13 mouse cellular contexts compared by ENCODE assay signal in the genomic region with DNA sequence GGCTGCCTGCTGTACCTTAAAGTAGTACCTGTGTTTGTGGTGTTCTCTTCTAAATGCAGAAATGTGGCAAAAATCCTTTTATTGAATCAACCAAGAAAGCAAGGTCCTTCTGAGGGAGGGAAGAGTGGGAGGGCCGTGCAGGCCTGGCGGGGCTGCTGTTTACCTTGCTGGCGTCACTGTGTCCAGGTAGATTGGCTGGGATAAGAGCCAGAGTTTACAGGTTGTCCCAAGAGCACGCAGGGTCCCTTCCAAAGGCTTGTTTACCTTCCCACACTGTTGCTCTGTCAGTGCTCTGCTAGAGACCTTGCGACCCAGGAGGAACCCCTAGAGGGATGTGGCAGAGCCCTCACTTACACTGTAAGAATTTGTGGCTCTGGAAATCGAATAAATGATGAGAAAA.
"Had no signal": no experiment of that assay in that cellular context is flagged by ENCODE, and none has a peak within 500 bp of the region (broad histone marks: within the 10 kb centered on the region; RNA-seq: fewer than 3 reads in every experiment).

No protein-coding gene starts in this region.

- DNase-seq: layer of hippocampus, adult 9-11 months; lung, adult 18-20 months; retina, postnatal 1 day; right cerebral cortex, postnatal 4 days; spleen, adult 18-20 months; thymus, adult 18-20 months; thymus, postnatal 14 days had no signal

- H3K9ac ChIP-seq: hindbrain, embryonic 15.5 days; limb, embryonic 13.5 days; midbrain, embryonic 12.5 days; neural tube, embryonic 13.5 days had no signal

- ATAC-seq: midbrain, embryonic 16.5 days had no signal

- H3K36me3 ChIP-seq: hindbrain, embryonic 15.5 days; limb, embryonic 13.5 days; midbrain, embryonic 12.5 days; neural tube, embryonic 13.5 days had no signal

- H3K27me3 ChIP-seq: hindbrain, embryonic 15.5 days; limb, embryonic 13.5 days; midbrain, embryonic 12.5 days; neural tube, embryonic 13.5 days had no signal

- H3K4me2 ChIP-seq: hindbrain, embryonic 15.5 days; limb, embryonic 13.5 days; midbrain, embryonic 12.5 days; neural tube, embryonic 13.5 days had no signal

- H3K4me1 ChIP-seq: hindbrain, embryonic 15.5 days; midbrain, embryonic 12.5 days; neural tube, embryonic 13.5 days had no signal

- H3K27ac ChIP-seq: hindbrain, embryonic 15.5 days; kidney, postnatal 0 days; limb, embryonic 13.5 days; midbrain, embryonic 12.5 days; neural tube, embryonic 13.5 days had no signal

- H3K9me3 ChIP-seq: hindbrain, embryonic 15.5 days; limb, embryonic 13.5 days; midbrain, embryonic 12.5 days; neural tube, embryonic 13.5 days had no signal

- H3K4me3 ChIP-seq: hindbrain, embryonic 15.5 days; limb, embryonic 13.5 days; midbrain, embryonic 12.5 days; neural tube, embryonic 13.5 days had no signal
